Mouse (Mus musculus) liver, embryonic 11.5 days (tissue): ENCODE data around the gene Mical1. TPM values are rescaled to one million over a fixed set of nuclear protein-coding genes. Genes with fewer than 3 reads are reported as not detected.

Experiments
- ATAC-seq: fragments of 200-750 bp; cut with Nextera tagmentation; replicated peaks from 2 replicates; pipeline ENCODE4 v1.8.0; 2017; ENCODE audit warnings: moderate number of reproducible peaks, mild to moderate bottlenecking, moderate TSS enrichment, moderate library complexity; ENCODE audit not compliant: low FRiP score
- DNase-seq: peaks from one replicate; pipeline ENCODE4 v3.0.0-alpha.2; 2017; ENCODE audit warnings: low spot score
- H3K27ac ChIP-seq: fragments of 300-500 bp; sonication (generic); 2 replicates; pipeline ENCODE4 v1.5.1; 2014; ENCODE audit warnings: mild to moderate bottlenecking, low read depth, low read length, control low read depth
- H3K27me3 ChIP-seq: fragments of 300-500 bp; sonication (generic); replicated peaks from 2 replicates; pipeline ENCODE4 v1.6.1; 2014; ENCODE audit warnings: low read length, mixed read lengths; ENCODE audit not compliant: control insufficient read depth, insufficient read depth
- H3K36me3 ChIP-seq: fragments of 300-500 bp; sonication (generic); 2 replicates; pipeline ENCODE4 v1.6.1; 2014; ENCODE audit warnings: mild to moderate bottlenecking, low read length, moderate library complexity, mixed read lengths; ENCODE audit not compliant: control insufficient read depth, insufficient read depth
- H3K4me1 ChIP-seq: fragments of 300-500 bp; sonication (generic); replicated peaks from 2 replicates; pipeline ENCODE4 v1.6.1; 2014; ENCODE audit warnings: low read length, mixed read lengths; ENCODE audit not compliant: control insufficient read depth, insufficient read depth
- H3K4me2 ChIP-seq: fragments of 300-500 bp; sonication (generic); 2 replicates; pipeline ENCODE4 v1.6.1; 2014; ENCODE audit warnings: mild to moderate bottlenecking, control low read depth, moderate library complexity
- H3K4me3 ChIP-seq: fragments of 300-500 bp; sonication (generic); 2 replicates; pipeline ENCODE4 v1.5.1; 2014; ENCODE audit warnings: low read depth, low read length, control low read depth
- H3K9ac ChIP-seq: fragments of 300-500 bp; sonication (generic); 2 replicates; pipeline ENCODE4 v1.6.1; 2014; ENCODE audit warnings: low read depth, low read length, control low read depth
- H3K9me3 ChIP-seq: fragments of 300-500 bp; sonication (generic); 2 replicates; pipeline ENCODE4 v1.6.1; 2016; ENCODE audit warnings: low read length, inconsistent platforms, mixed read lengths; ENCODE audit not compliant: control insufficient read depth
- WGBS: fragments of 180-500 bp; shearing (Covaris S2); extraction: QIAGEN DNeasy Blood & Tissue Kit; methylation state at CpG from one replicate; pipeline ENCODE4 v1.1.7; 2014; 5-methylcytosine and 5-hydroxymethylcytosine counted together
- polyA plus RNA-seq: library from polyadenylated mRNA; unstranded; fragments of >200 nt; fragmentation: Nextera tagmentation; extraction: Ambion mirVana; gene quantifications from 2 replicates; pipeline ENCODE4 v1.2.1, GENCODE M21; 2014

Mical1 gene
- polyA plus RNA-seq, 1 experiment from 2014 or later = 19.3 TPM

- peak overlapping the region; percentile 92 for H3K4me3 ChIP-seq
- peak overlapping the region; percentile 90 for H3K4me2 ChIP-seq
- no peak for ATAC-seq
- no peaks in the 10 kb centered on the region for H3K9me3 ChIP-seq
- H3K27me3 ChIP-seq = no peaks in the 10 kb centered on the region
- WGBS = 5% methylated on average over 5 of the region's 5 CpGs
- peaks cover 3% of the 10 kb centered on the region; the same call in 1 of the 2 replicates for H3K36me3 ChIP-seq
- DNase-seq = no peak
- peak overlapping the region; percentile 93 for H3K9ac ChIP-seq
- H3K27ac ChIP-seq = no peak overlapping the region
- H3K4me1 ChIP-seq = peaks cover 11% of the 10 kb centered on the region; the same call in 1 of the 2 replicates
Measured at GRCm38 (mm10) chr10:41520410-41520673, 44.2 kb downstream of the Mical1 start.

- peaks cover 11% of the 10 kb centered on the region; the same call in 1 of the 2 replicates for H3K4me1 ChIP-seq
- no peak overlapping the region for H3K4me3 ChIP-seq
- DNase-seq (no peak), ATAC-seq (no peak)
- no peaks in the 10 kb centered on the region for H3K27me3 ChIP-seq
- no peak overlapping the region for H3K4me2 ChIP-seq
- H3K9me3 ChIP-seq = no peaks in the 10 kb centered on the region
- no peak overlapping the region for H3K27ac ChIP-seq
- WGBS = 72% methylated on average over 3 of the region's 3 CpGs
- no peak overlapping the region for H3K9ac ChIP-seq
- peaks cover 6% of the 10 kb centered on the region; the same call in 1 of the 2 replicates for H3K36me3 ChIP-seq
Measured at GRCm38 (mm10) chr10:41523386-41523785, 47.3 kb downstream of the Mical1 start.

DNA sequence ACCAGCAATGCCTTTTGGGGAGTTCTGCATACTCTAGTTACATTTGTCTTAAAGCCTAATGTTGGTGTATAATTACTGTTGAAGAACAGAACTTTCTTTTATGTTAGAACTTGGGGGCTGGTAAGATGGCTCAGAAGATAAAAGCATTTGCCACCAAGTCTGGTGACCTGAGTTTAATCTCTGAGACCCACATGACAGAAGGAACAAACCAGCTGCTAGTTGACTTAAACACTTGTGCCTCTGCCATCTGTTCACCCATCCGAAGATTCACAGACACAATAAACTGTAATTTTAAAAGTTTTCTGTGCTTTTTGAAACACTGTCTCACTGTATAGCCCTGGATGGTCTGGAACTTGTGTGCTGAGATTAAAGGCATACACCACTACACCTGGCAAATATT is 49.6 kb downstream of the Mical1 start:
- H3K36me3 ChIP-seq = peaks cover 15% of the 10 kb centered on the region; the same call in 1 of the 2 replicates
- no peak overlapping the region for H3K4me3 ChIP-seq
- no peak overlapping the region for H3K4me2 ChIP-seq
- DNase-seq (no peak), ATAC-seq (no peak)
- no peaks in the 10 kb centered on the region for H3K27me3 ChIP-seq
- no peak overlapping the region for H3K9ac ChIP-seq
- no peak overlapping the region for H3K27ac ChIP-seq
- H3K9me3 ChIP-seq = no peaks in the 10 kb centered on the region
- H3K4me1 ChIP-seq = peaks cover 9% of the 10 kb centered on the region; the same call in 1 of the 2 replicates
- 79% methylated on average over 1 of the region's 1 CpGs for WGBS

- Histone ChIP-seq H3K27ac (no peak overlapping the region), H3K27me3 (no peaks in the 10 kb centered on the region), H3K36me3 (peaks cover 24% of the 10 kb centered on the region), H3K4me3 (no peak overlapping the region), H3K4me2 (no peak overlapping the region), H3K4me1 (no peaks in the 10 kb centered on the region), H3K9me3 (no peaks in the 10 kb centered on the region), H3K9ac (no peak overlapping the region)
- DNase-seq (no peak), ATAC-seq (no peak)
- WGBS = 88% methylated on average over 5 of the region's 5 CpGs
Measured at GRCm38 (mm10) chr10:41529972-41530371, 53.9 kb downstream of the Mical1 start.

- Histone ChIP-seq H3K9me3 (no peaks in the 10 kb centered on the region), H3K27ac (no peak overlapping the region), H3K4me1 (no peaks in the 10 kb centered on the region), H3K27me3 (no peaks in the 10 kb centered on the region), H3K4me3 (no peak overlapping the region), H3K4me2 (no peak overlapping the region), H3K9ac (no peak overlapping the region), H3K36me3 (peaks cover 11% of the 10 kb centered on the region)
- WGBS = 85% methylated on average over 2 of the region's 2 CpGs
- ATAC-seq = no peak
- no peak for DNase-seq
Measured at GRCm38 (mm10) chr10:41535991-41536390, 59.9 kb downstream of the Mical1 start.

Other genes with a start within 250 kb of the Mical1 start
- 19.2 and 20.8 TPM in 2 replicates for gene Fig4, start 173.1 kb upstream of the Mical1 start, polyA plus RNA-seq
- gene Ak9, start 172.3 kb upstream of the Mical1 start, polyA plus RNA-seq = not detected in 2 replicates
- gene Zbtb24, start 25.9 kb upstream of the Mical1 start, polyA plus RNA-seq = 10.8 and 11.5 TPM in 2 replicates
- 21.8 and 25.3 TPM in 2 replicates for gene Smpd2, start 14.1 kb downstream of the Mical1 start, polyA plus RNA-seq
- gene Ppil6, start 14.1 kb downstream of the Mical1 start, polyA plus RNA-seq = 0.25 TPM in 1 of 2 replicates, not detected in the other
- 122 and 142 TPM in 2 replicates for gene Cd164, start 43.1 kb downstream of the Mical1 start, polyA plus RNA-seq
- 0.26 and 0.43 TPM in 2 replicates for gene Ccdc162, start 240.3 kb downstream of the Mical1 start, polyA plus RNA-seq